Mouse (Mus musculus): ENCODE results near the gene Runx3. TPM values are rescaled to one million over a fixed set of nuclear protein-coding genes. Genes with fewer than 3 reads are reported as not detected.

Runx3 gene
- total RNA-seq, 2 experiments from 2014 or later, result 2.0 to 3.9 TPM

DNA sequence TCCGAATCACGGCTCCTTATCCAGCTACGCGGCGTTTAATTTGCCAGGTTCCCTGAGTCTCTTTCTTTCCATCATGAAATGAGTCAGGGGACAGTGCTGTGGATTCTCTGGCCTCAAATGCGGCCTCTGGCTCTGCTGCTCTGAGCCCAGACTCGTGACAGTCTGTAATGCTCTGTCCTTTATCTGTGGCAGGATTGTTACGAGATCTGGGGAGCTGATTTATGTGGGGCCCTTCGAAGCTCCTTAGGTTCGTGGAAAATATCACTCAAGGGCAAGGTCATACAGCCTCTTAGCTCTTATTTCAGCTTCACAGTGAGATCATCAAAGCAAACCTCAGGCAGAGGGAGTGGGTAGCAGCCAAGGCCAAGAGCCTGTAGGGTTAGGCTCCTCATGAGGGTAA lies 6.2 kb upstream of the Runx3 start:
- DNase-seq, result peak; percentile 43 to 44

DNA sequence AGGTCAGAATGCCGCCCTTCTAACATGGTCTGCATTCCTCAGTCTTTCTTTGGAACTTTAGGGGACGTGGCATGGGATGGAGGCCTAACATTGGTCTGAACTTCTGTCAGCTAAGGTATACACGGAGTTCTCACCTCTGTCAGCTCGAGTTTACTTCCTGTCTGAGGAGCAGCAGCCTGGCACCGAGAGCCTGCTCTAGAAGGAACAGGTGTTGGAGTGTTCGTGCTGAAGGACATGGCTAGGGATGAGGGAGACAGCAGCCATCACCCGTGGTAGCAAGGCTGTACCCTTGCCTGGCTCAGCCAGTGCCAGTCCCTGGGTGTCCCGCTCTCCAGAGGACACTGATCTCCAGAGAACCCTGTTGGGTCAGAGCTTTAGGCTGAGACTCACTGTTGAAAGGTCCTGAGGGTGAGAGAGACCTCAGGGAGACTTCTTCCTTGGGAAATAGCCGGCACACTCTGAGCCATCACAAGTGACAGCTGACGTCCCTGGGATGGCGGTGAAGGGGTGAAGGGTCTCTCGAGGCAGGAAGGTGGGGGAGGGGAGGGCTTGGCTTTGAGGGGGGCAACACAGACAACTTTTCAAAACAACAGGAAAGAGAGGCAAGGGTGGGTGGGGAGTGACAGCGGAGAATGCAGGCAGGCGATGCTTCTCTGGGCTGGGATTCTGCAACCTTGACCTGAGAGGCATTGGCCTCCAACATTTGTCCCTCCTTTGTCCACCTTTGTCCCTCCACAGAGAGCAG lies 4.9 kb upstream of the Runx3 start:
- no peak for DNase-seq

DNA sequence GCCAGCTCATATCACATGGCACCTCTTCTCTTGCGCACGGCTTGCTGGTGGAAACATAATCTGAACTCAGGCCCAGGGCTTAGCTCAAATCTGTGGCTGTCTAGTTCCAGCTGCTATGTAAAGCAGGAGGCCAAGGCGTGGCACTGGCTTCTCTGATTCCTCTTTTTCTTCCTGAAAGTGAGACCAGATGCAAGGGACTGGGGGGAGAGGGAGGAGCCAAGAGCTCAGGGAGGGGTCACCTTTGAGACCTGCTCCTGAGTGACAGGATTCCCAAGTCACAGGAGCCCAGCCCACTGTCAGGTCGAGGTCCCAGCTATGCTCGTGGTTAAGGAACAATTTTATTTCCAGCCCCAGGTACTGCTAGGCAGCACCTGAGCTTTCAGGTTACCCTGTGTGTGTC lies 4.1 kb upstream of the Runx3 start:
- DNase-seq, result no peak

DNA sequence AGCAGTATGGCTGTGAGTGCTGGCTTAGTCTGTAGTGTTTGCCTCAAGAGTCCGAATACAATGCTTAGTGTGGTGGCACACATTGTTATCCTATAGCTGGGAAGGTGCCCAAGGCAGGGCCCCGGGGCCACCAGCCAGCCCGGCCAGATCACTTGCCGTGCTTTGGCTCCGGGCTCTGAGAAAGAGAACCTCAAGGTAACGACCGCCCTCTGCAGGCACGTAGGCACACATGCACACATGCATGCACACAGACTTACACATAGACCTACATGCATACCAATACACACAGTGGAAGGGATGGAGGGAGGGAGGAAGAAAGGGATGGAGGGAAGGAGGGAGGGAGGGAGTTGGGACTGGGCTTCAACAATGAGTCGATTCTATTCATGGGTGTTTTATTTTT lies 2.6 kb upstream of the Runx3 start:
- no peak for DNase-seq

DNA sequence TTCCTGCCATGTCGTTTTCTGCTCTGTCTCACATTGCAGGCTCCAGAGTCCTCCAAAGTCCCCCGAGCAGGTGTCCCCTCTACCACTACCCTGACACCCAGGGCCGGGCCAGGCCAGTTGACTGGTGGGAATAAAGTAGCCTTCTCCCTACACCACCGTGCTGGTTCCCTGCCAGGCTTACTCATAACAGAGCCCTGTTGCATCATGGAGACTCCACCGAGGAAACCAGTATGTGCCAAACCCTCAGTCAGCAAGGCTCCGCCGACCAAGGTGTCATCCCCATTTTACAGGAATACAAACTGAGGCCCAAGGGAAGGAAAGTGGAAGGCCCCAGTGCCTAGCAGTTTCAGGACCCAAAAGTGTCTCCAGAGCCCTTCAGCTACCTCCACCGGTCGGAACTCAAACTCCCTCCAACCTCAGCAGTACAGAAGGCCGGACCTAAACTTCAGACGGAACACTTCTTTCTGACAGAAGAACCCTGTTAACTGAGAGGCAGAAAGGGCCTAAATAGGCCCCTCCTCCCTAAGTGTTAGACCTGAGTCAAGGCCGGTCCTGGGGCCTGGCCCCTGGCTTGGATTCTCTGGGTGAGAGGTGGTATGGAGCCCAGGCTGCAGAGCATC lies 1.5 kb upstream of the Runx3 start:
- DNase-seq, result peak; percentile 59 to 79

DNA sequence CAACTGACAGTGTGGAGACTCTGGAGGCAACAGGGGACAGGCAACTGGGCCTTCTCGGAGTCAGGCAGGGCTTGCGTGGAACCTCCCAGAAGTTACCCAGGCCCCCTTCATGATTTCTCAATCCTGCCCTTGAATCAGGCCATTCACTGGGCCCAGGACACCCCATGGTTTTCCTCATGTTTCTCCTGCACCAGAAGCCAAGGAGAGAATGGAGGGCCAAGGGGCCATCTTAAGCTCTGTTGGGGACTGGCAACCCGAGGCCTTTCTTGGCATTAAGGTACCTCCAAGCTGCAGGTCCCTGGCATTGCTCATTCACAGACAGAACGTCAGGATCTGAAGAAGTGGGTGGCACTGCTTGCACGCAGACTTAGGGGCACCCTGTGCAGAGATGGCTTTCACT lies 3.3 kb downstream of the Runx3 start:
- no peak for DNase-seq

DNA sequence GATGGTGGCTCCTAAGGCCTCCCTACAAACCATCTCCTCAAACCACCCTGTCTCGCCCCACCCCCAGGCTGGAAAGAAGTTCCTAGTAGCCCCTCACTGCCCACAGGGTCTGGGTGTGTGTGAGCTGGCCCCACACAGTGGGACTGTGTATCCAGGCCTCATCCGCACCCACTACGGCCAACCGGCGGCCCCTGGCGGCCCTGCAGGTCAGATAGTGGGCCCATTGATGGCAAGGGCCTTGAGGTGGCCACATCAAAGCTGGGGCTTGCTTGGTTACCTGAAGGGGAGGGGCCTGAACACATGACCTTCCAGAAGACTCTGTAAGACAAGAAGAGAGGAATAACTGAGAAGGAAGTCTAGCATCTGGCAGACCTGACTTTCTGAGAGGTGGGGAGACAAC lies 4.3 kb downstream of the Runx3 start:
- no peak for DNase-seq

DNA sequence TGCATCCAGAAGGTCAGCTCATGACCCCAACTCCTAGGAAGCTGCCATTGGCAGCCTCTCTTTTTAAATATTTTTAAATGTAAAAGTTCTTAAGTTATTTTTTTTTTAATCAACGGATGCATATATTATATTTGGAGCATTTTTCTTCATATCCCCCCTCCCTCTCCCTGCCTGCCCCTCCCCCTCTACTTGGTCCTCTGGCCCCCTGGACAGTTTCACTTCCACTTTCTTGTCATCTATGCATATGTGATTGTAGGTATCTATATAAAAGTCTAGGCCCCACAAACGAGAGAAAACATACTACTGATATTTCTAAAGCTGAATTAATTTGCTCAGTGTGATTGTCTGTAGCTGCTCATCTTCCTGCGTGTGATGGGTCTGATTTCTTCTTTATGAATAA lies 4.7 kb downstream of the Runx3 start:
- DNase-seq, result no peak

DNA sequence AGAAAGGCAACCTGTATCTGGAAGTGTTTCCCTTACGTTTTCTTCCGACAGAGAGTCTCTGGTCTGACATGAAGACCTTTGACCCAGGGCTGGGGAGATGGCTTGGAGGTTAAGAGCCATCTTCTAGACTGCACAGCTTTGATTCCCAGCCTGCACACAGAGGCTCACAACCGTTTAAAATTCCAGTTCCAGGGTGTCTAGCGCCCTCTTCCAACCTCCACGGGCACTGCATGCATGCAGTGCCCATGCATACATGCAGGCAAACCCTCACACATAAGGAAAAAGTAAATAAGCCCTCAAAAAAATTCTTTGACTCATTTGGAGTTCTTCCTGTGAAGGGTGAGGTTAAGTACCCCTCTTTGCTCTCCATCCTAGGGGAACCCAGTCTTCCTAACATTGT lies 5.9 kb downstream of the Runx3 start:
- no peak for DNase-seq

DNA sequence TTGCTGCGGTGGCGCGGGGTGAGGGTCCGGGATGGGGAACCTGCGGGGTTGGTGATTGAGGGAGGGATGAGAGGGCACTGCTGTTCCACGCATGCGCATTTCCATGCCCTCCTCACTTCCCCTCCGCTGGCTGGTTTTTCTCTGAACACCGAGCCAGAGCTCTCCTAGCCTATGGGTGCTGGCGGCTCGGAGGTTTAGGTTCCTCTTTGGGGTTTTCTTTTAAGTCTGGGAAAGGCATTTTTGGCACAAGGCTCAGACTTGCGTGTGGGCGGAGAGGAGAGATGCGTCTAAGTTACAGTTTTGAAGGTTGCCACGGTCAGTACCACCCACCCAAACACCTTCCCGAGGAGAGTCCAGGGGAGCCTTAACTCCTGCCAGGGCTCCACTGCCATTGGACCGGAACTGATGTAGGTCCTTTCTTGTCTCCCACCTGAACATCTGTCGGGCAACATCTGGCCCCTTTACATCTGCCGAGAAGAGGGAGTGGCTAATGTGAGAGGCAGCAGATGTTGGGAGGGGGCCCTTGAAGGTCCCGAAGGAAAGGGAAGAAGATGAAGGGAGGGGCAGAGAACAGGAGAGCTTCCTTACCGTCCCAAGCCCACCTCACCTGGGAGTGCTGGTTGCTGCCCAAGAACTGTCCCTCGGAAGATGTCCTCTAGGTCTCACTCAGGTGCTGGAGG lies 8.5 kb downstream of the Runx3 start:
- DNase-seq, result no peak

DNA sequence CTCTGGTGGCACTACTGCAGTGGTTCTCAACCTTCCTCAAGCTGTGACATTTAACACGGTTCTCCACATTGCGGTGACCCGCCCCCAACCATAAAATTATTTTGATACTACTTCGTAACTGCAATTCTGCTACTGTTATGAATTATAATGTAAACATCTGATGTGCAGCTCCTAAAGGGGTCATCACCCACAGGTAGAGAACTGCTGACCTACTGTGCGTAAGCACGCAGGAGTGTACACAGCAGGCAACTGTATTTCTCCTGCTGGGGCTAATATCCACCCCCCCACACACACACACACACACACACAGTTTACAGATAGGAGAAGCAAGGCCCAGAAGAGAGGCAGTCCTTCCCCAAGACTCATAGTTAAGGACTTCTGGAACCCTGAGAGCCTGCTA lies 9.7 kb downstream of the Runx3 start:
- DNase-seq, result no peak

DNA sequence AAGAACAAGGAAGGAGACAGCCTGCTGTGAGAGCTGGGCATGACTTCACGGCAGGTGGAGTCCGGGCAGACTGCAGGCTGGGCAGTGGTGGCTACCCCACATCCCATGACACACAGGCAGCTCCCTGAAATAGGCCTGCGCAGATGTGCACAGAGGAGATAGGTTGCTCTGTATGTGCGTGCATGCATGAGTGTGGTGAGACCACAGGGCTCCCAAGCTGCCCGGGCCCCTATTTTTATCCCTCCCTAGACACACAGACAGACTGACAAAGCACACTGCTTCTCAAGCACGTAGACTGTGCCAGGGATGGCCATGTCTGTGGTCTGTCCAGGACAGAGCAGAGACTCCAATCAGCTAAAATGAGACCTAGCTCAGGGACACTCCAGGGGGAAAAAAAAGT lies 10.7 kb downstream of the Runx3 start:
- DNase-seq, result no peak

DNA sequence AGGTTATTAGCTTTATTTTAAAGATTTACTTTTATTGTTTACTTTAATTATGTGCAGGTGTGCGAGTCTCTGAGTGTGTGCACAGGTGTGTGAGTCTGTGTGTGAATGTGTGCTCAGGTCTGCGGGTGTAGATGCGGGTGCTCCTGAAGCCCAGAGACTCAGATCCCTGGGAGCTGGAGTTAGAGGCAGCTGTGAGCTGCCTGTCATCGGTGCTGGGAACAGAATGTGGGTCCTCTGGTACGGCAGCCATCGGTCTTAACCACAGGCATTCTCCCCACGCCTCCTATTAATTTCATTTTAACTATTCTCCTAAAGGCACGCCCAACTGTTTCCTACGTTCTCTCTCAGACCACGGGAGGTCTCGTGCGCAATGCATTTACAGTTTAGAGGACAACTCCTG lies 12.3 kb downstream of the Runx3 start:
- no peak for DNase-seq

DNA sequence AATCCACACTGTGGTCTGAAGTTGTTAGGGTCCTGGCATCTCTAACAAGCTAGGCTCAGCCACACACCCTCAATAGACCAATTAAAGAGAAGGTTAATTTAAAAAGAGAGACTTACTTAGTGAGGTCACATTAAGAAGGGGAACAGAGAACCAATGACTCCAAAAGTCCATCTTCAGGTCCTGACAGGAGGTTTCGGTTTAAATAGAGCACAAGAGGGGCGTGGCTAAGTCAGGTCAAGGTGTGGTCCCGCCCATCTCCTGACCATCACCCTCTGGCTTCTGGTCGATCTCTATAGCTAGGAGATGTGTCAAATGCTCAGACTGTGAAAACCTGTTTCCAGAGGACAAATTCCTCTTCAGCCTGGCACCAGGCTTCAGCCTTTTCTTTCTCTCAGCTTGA lies 13.3 kb downstream of the Runx3 start:
- DNase-seq, result no peak

DNA sequence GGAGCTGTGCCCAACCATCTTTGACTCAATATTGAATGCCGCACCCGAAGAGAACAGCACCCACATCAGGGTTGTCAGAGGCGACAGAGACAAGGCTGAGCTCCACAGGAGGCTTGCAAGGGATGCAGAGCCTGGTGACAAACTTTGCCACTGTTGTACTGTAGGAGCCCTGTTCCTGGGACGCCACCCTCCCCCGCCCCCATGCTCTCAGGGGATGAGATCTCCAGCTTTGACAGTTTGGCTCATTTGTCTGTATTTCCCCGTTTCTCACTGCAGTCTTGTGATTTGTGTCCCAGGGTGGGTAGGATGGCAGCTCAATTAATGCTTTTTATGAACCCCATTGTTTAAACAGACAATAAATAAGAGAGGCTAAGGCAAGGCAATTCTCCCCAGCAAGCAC lies 14.9 kb downstream of the Runx3 start:
- no peak for DNase-seq

DNA sequence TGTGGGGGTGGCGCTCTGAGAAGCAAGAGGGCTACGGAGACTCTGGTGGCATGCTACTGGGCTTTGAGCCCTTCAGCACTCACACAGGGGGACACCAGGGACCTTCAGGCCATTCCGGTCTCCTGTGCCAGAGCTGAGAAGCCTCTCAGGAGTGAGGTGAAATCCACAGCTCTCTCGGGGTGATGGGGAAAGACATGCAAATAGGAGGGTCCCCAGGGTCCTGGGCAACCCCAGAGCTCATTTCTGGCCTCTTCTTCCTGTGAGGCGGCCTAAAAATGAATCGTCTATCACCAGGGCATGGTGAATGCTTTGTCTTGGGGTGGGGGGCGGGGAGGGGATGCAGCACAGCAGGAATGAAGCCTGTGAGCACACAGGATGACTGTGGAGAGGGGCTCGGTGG lies 15.8 kb downstream of the Runx3 start:
- no peak for DNase-seq

DNA sequence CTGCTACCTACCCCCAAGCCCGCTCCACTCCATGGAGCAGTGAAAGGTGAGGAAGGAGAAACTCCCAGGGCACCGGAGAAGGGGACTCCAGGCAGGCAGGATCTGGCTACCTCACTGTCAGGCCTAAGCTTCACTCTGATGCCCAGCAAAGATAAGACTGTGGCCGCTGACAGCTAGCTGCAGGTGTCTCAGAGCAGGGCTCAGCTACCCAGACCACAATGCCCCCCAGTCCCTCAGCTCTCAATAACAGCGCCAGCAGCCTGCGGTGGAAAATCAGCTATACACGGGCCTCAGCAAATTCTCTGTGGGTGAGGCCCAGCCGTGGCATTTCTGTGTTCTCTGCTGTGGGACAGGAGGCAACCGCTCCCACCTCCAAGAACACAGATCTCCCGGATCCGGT lies 16.2 kb downstream of the Runx3 start:
- DNase-seq, result no peak

DNA sequence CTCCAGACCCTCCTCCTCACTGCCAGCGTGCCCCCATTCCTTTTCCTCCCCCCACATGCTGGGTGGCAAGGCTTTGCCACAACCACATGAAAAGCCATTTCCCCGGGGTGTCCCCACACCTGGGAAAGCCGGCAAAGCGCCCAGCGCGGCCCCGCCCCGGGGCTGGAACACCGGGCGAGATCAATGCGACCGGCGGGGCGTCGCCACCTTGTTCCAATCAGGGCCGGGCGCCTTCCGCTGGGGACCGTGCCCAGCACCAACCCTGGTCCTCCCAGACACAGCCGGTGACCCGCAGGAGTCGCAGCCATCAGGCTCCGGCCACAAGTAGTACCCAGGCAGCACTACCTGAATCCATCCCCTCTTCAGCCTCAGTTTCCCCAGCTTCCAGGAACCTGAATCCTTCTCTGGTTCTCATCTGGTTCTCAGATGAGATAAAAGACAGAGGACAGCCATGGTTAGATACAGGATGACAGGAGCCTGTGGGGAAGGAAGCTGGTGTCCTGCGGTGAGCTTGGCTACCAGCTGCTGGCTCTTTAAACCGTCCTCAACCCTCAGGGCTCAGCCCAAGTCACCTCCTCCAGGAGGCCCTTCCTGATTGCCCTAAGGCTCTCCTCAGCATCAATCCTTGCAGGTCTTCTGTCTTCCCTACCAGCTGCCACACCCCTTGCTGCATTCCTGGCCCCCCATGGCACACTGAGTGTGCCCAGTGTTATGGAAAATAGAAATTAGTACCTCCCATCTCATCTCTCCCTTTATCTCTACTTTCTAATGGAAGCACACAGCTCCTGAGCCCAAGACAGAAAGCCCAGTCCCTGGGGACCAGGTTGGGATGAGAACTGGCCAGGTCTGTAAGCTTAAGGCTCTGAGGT lies 20.4 kb downstream of the Runx3 start:
- DNase-seq, result no peak

DNA sequence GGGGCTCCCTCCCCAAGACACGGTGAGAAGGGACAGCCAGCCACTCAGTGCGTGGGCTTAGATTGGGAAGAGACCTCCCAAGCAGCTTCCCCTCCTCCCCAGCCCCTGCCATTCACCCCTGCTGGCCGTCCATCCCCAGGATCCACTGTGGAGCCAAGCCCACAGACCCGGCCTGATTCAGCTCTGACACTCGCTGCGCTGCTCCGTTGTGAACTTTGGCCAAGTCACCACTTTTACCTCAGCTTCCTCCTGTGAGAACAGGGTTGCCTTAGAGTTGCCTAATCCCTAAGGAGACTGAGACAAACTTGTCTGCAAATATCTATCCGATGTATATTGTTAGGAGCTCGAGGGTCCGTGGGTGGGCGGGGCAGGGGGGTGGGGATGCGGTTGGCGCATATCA lies 21.3 kb downstream of the Runx3 start:
- no peak for DNase-seq

DNA sequence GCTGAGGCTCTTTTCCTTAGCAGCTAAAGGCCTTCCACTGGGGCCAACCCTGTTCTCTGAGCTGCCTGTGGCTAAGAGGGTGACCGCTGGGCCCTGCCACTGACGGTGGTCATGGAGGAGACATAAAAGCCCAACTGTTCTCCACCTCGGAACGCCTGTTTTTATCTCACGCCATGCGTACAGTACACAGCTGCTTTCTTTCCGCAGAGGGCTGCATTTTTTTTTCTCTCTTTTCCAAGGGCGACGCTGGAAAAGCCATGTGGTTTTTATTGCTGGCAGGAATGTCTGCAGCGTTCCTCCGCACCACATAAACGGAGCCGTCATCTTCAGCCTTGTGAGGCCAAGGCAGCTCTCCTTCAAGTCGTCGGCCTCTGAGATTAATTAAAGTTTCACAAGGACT lies 26.3 kb downstream of the Runx3 start:
- DNase-seq, result no peak

DNA sequence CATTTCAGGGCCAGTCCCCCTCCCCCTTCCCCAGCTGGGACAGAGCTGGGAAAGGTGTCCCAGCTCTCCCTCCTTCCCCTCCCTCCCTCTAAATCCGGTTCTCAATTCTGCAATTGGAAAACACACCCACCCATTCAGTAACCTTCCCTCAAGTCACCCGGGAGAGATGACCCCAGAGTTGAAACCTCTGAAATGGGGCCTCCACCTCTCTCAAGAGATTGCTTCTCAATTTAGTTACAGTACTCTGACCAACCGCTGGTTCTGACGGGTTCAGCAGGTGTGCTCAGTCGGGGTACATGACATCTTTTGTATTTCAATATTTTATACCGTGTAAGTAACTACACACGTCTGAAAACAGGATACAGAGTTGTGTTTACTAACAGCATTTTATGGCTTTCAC lies 28.2 kb downstream of the Runx3 start:
- no peak for DNase-seq

DNA sequence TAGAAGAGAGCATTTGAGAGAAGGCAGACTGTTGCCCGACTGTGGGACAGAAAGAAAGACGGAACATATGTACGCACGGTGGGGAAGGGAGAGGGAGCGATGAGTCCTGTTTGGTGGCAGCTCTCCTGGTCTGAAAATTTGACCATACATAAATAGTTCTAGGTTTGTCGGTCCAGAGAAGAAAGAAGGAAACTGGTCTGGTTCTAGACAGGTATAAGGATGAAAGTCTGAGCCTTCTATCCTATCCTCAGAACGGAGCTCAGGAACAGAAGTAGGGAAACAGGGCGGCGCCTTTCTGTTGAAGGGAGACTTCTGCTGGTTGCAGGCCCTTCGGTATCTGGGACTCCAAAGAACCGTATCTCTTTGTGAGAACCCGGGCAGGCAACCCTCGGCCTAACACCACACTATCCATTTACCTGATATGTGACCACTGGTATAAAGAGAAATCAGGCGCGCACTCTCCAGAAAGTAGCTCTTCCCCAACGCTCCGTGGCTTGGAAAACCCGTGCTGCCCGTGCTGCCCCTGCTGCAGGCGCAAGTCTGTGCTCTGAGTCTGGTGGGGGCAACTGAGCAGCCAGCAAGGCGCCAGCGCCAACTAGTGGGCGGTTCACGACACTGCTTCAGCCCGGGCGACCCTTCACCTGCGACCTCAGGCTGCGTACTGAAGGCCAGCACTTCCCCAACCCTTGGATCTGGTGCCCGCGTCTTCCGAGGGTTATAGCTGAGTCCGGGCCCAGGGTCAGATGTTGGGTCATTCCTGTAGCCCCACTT lies 29.8 kb downstream of the Runx3 start:
- peak; percentile 74 to 76 for DNase-seq
